Mouse (Mus musculus): ENCODE data around the gene Gusb. TPM values are rescaled to one million over a fixed set of nuclear protein-coding genes. Genes with fewer than 3 reads are reported as not detected.

Gene Gusb
- 17.1 and 20.6 TPM in 2 replicates for polyA plus RNA-seq (2016; fragmentation: Nextera tagmentation; extraction: Ambion mirVana)

GRCm38 (mm10) chr5:130002301-130003146, at the start of gene Gusb:
TSS of gene Gusb (minus strand) at chr5:130003049.
- peak; percentile 83 for ATAC-seq (ENCODE audit: low FRiP score)
- Histone ChIP-seq H3K36me3 (replicated peaks) (no peaks in the 10 kb centered on the region), H3K9ac (peak within 1 kb of the TSS; percentile 60), H3K4me2 (peak within 1 kb of the TSS; percentile 71), H3K27ac (peak within 1 kb of the TSS; percentile 2; the same call in 1 of the 2 replicates), H3K4me3 (replicated peaks) (peak within 1 kb of the TSS; percentile 52), H3K9me3 (peaks cover 14% of the 10 kb centered on the region; the same call in 1 of the 2 replicates), H3K27me3 (peaks cover 4% of the 10 kb centered on the region; the same call in 1 of the 2 replicates), H3K4me1 (peaks cover 14% of the 10 kb centered on the region)
- whole genome bisulfite sequencing = 1% methylated on average over 39 of the region's 39 CpGs

- ATAC-seq (ENCODE audit: low FRiP score) = no peak
These were observed 49.7 kb upstream of the Gusb start for GRCm38 (mm10) chr5:130052510-130052909.

GRCm38 (mm10) chr5:130051073-130051860, 48.4 kb upstream of the Gusb start:
- Histone ChIP-seq H3K4me3 (replicated peaks) (no peak overlapping the region), H3K9me3 (no peaks in the 10 kb centered on the region), H3K36me3 (replicated peaks) (peaks cover 63% of the 10 kb centered on the region), H3K27me3 (no peaks in the 10 kb centered on the region), H3K9ac (no peak overlapping the region), H3K27ac (no peak overlapping the region), H3K4me1 (no peaks in the 10 kb centered on the region; the same call in 1 of the 2 replicates), H3K4me2 (no peak overlapping the region)
- ATAC-seq (ENCODE audit: low FRiP score) = no peak
- 86% methylated on average over 15 of the region's 15 CpGs for WGBS

More at GRCm38 (mm10) chr5:130052510-130052909, 49.7 kb upstream of the Gusb start:
- no peak overlapping the region for H3K9ac ChIP-seq
- peaks cover 51% of the 10 kb centered on the region for H3K36me3 ChIP-seq (replicated peaks)
- H3K4me3 ChIP-seq (replicated peaks) = no peak overlapping the region
- no peaks in the 10 kb centered on the region for H3K27me3 ChIP-seq
- no peaks in the 10 kb centered on the region; the same call in 1 of the 2 replicates for H3K4me1 ChIP-seq
- no peak overlapping the region for H3K27ac ChIP-seq
- H3K4me2 ChIP-seq = no peak overlapping the region
- WGBS = 69% methylated on average over 5 of the region's 5 CpGs
- no peaks in the 10 kb centered on the region for H3K9me3 ChIP-seq

- H3K27ac ChIP-seq = no peak overlapping the region
- no peaks in the 10 kb centered on the region for H3K9me3 ChIP-seq
- H3K4me1 ChIP-seq = no peaks in the 10 kb centered on the region; the same call in 1 of the 2 replicates
- no peak overlapping the region for H3K9ac ChIP-seq
- no peaks in the 10 kb centered on the region for H3K27me3 ChIP-seq
- H3K4me3 ChIP-seq (replicated peaks) = no peak overlapping the region
- 61% methylated on average over 6 of the region's 6 CpGs for WGBS
- no peak for ATAC-seq (ENCODE audit: low FRiP score)
- H3K4me2 ChIP-seq = no peak overlapping the region
- peaks cover 67% of the 10 kb centered on the region for H3K36me3 ChIP-seq (replicated peaks)
These were observed 47.6 kb upstream of the Gusb start for GRCm38 (mm10) chr5:130050416-130050815.

- Histone ChIP-seq H3K9me3 (no peaks in the 10 kb centered on the region), H3K4me3 (replicated peaks) (no peak overlapping the region), H3K27ac (no peak overlapping the region), H3K9ac (no peak overlapping the region), H3K4me1 (no peaks in the 10 kb centered on the region; the same call in 1 of the 2 replicates), H3K36me3 (replicated peaks) (peaks cover 71% of the 10 kb centered on the region), H3K27me3 (no peaks in the 10 kb centered on the region), H3K4me2 (no peak overlapping the region)
- ATAC-seq (ENCODE audit: low FRiP score) = no peak
- 85% methylated on average over 15 of the region's 15 CpGs for WGBS
These were observed 46.1 kb upstream of the Gusb start for GRCm38 (mm10) chr5:130048786-130049520.

GRCm38 (mm10) chr5:130047013-130047412, 44.2 kb upstream of the Gusb start:
- no peak overlapping the region for H3K4me3 ChIP-seq (replicated peaks)
- H3K36me3 ChIP-seq (replicated peaks) = peaks cover 83% of the 10 kb centered on the region
- no peak for ATAC-seq (ENCODE audit: low FRiP score)
- H3K9me3 ChIP-seq = no peaks in the 10 kb centered on the region
- no peaks in the 10 kb centered on the region; the same call in 1 of the 2 replicates for H3K4me1 ChIP-seq
- H3K9ac ChIP-seq = no peak overlapping the region
- H3K27me3 ChIP-seq = no peaks in the 10 kb centered on the region
- no peak overlapping the region for H3K4me2 ChIP-seq
- no peak overlapping the region for H3K27ac ChIP-seq
- 81% methylated on average over 6 of the region's 6 CpGs for WGBS

GRCm38 (mm10) chr5:130046589-130046988, 43.7 kb upstream of the Gusb start:
- 94% methylated on average over 10 of the region's 10 CpGs for WGBS
- H3K36me3 ChIP-seq (replicated peaks) = peaks cover 85% of the 10 kb centered on the region

GRCm38 (mm10) chr5:130046100-130046499, 43.3 kb upstream of the Gusb start:
- no peaks in the 10 kb centered on the region for H3K27me3 ChIP-seq
- no peaks in the 10 kb centered on the region; the same call in 1 of the 2 replicates for H3K4me1 ChIP-seq
- H3K4me3 ChIP-seq (replicated peaks) = no peak overlapping the region
- WGBS = 80% methylated on average over 7 of the region's 7 CpGs
- H3K27ac ChIP-seq = no peak overlapping the region
- peaks cover 84% of the 10 kb centered on the region for H3K36me3 ChIP-seq (replicated peaks)
- H3K4me2 ChIP-seq = no peak overlapping the region
- no peak overlapping the region for H3K9ac ChIP-seq
- ATAC-seq (ENCODE audit: low FRiP score) = no peak
- H3K9me3 ChIP-seq = no peaks in the 10 kb centered on the region

More at GRCm38 (mm10) chr5:130046589-130046988, 43.7 kb upstream of the Gusb start:
- H3K27ac ChIP-seq = no peak overlapping the region
- ATAC-seq (ENCODE audit: low FRiP score) = no peak
- no peaks in the 10 kb centered on the region for H3K27me3 ChIP-seq
- H3K4me2 ChIP-seq = no peak overlapping the region
- no peak overlapping the region for H3K4me3 ChIP-seq (replicated peaks)
- no peaks in the 10 kb centered on the region; the same call in 1 of the 2 replicates for H3K4me1 ChIP-seq
- H3K9me3 ChIP-seq = no peaks in the 10 kb centered on the region
- no peak overlapping the region for H3K9ac ChIP-seq

GRCm38 (mm10) chr5:130044201-130044695, 41.4 kb upstream of the Gusb start:
- WGBS = 88% methylated on average over 7 of the region's 7 CpGs
- no peak overlapping the region for H3K9ac ChIP-seq
- H3K27ac ChIP-seq = no peak overlapping the region
- H3K4me3 ChIP-seq (replicated peaks) = no peak overlapping the region
- H3K9me3 ChIP-seq = no peaks in the 10 kb centered on the region
- no peaks in the 10 kb centered on the region for H3K4me1 ChIP-seq
- H3K27me3 ChIP-seq = no peaks in the 10 kb centered on the region
- H3K36me3 ChIP-seq (replicated peaks) = peaks cover 85% of the 10 kb centered on the region
- ATAC-seq (ENCODE audit: low FRiP score) = no peak
- H3K4me2 ChIP-seq = no peak overlapping the region

GRCm38 (mm10) chr5:130043741-130044140, 40.9 kb upstream of the Gusb start:
- H3K36me3 ChIP-seq (replicated peaks) = peaks cover 80% of the 10 kb centered on the region
- no peak overlapping the region for H3K27ac ChIP-seq
- no peaks in the 10 kb centered on the region for H3K4me1 ChIP-seq
- no peaks in the 10 kb centered on the region for H3K27me3 ChIP-seq
- H3K9ac ChIP-seq = no peak overlapping the region
- no peaks in the 10 kb centered on the region for H3K9me3 ChIP-seq
- no peak overlapping the region for H3K4me2 ChIP-seq
- H3K4me3 ChIP-seq (replicated peaks) = no peak overlapping the region
- no peak for ATAC-seq (ENCODE audit: low FRiP score)
- 94% methylated on average over 3 of the region's 3 CpGs for WGBS

GRCm38 (mm10) chr5:130041262-130041661, 38.4 kb upstream of the Gusb start:
- H3K4me2 ChIP-seq = no peak overlapping the region
- H3K4me3 ChIP-seq (replicated peaks) = no peak overlapping the region
- no peak overlapping the region for H3K9ac ChIP-seq
- H3K27me3 ChIP-seq = no peaks in the 10 kb centered on the region
- no peak overlapping the region for H3K27ac ChIP-seq
- no peak for ATAC-seq (ENCODE audit: low FRiP score)
- H3K9me3 ChIP-seq = no peaks in the 10 kb centered on the region
- no peaks in the 10 kb centered on the region for H3K4me1 ChIP-seq
- H3K36me3 ChIP-seq (replicated peaks) = peaks cover 72% of the 10 kb centered on the region
- WGBS = 86% methylated on average over 4 of the region's 4 CpGs
